Mouse (Mus musculus) retina, embryonic 14.5 days (tissue): Measurements from ENCODE around the gene Rpa2.
"Not testable (repeated sequence)": the region's sequence is repeated elsewhere in the genome, so short reads cannot be mapped to it uniquely, and the experiment has no call there.

Source experiments
- DNase-seq: peaks from one replicate; pipeline ENCODE4 v3.0.0-alpha.2; 2015; ENCODE audit warnings: low spot score

Rpa2 gene

DNA sequence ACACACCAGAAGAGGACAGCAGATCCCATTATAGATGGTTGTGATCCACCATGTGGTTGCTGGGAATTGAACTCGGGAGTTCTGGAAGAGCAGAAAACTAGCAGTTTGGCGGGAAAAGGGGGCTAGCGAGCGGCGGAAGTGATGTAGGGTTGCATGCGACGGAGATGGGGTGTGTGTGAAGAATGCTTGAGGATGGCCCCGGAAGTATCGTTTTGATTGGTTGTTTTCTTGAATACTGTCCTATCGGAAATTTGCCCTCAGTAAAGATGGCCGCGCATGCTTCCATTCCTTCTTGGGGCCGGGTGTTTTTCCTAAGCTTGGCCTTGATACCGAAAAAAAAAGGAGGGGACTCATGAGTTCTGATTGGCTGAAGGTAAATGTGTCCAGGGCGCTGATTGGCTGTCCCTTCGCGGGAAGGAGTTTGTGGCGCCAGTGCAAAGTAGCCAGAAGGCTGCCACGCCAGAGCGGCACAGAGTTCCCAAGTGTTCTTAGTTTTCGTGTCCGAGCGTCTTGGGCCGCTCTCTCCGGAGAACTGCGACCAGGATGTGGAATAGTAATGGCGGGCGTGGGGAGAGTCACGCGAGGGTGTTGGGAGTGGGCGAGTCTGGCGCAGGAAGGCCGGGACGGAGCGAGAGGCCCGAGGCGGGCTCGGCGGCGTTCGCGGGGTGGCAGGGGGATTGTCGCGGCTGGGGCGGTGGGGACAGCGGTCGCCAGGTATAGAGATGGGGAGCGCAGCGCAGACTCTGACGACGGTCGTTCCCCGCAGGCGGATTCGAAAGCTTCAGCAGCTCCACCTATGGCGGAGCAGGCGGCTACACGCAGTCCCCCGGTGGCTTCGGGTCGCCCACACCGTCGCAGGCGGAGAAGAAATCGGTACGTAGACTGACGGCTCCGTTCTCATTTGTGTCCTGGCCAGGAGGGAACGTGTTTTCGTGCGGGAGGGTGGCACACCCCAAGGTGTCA lies at the start of gene Rpa2:
Rpa2 (plus strand) TSS at position 419 of the 963 bp plus-strand sequence.
- peak; percentile 100 for DNase-seq

DNA sequence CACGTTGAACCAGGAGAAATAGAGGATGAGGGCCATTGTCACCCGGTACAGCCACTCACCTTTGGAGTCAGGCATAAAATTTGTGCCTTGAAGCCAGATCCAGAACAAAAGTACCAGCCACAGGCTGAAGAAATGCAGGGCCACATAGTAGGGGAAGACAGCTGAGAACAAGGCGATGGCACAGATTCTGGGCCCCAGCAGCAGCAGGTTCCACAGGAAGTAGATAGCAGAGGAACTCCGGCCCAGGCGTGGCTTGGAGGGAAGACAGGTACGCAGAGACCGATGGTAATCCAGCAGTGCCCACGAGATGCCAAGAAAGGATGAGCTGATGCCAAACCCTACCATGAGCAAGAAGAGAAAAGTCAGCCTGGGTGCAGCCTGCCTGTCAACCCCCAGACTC lies 39.9 kb upstream of the Rpa2 start:
- no peak for DNase-seq

- no peak for DNase-seq
Measured at GRCm38 (mm10) chr4:132731616-132732015, 36.5 kb upstream of the Rpa2 start.

- peak; percentile 89 for DNase-seq
Measured at GRCm38 (mm10) chr4:132732148-132732684, 35.9 kb upstream of the Rpa2 start, which contains the start of gene Xkr8. Gene Xkr8 (minus strand): TSS chr4:132732546.

- DNase-seq, result no peak
Measured at GRCm38 (mm10) chr4:132733071-132733770, 34.9 kb upstream of the Rpa2 start.

DNA sequence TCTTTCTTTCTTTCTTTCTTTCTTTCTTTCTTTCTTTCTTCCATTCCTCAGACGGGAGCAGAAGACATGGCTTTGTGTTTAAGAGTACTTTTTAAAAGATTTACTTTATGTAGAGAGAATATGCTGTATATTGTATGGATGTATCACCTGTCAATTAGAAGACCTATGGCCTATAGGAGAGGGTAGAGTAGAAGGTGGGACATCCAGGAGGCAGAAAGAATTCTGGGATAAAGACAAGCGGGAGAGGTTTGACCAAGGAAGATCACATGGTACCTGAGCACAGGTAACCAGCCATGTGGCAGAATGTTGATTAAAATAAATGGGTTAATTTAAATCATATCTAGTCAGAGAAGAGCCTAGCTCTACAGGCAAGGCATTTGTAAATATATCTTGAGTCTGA lies 33.4 kb upstream of the Rpa2 start:
- DNase-seq, result no peak

- no peak for DNase-seq
Measured at GRCm38 (mm10) chr4:132735389-132735788, 32.7 kb upstream of the Rpa2 start.

GRCm38 (mm10) chr4:132735894-132736293 lies 32.2 kb upstream of the Rpa2 start:
- DNase-seq, result no peak

GRCm38 (mm10) chr4:132737154-132737553 lies 31.0 kb upstream of the Rpa2 start:
- not testable (repeated sequence) for DNase-seq

DNA sequence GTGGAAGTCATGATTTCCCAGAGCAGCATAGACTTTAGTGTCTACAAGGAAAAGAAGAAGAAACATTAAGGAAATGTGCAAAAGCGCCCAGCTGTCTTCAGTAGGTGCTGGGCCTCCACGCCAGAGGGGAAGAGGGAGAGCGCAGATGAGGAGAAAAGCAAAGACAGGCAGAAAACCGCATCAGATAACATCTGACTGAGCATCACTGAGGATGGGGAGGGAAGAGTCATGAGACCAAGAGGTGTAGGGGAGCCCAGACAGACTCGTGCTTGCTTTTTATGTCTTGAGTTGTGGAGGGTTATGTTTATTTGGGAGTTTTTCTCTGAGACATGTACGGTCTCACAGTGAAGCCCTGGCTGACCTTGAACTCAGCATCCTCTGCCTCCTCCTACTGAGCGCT lies 26.6 kb upstream of the Rpa2 start:
- no peak for DNase-seq

DNA sequence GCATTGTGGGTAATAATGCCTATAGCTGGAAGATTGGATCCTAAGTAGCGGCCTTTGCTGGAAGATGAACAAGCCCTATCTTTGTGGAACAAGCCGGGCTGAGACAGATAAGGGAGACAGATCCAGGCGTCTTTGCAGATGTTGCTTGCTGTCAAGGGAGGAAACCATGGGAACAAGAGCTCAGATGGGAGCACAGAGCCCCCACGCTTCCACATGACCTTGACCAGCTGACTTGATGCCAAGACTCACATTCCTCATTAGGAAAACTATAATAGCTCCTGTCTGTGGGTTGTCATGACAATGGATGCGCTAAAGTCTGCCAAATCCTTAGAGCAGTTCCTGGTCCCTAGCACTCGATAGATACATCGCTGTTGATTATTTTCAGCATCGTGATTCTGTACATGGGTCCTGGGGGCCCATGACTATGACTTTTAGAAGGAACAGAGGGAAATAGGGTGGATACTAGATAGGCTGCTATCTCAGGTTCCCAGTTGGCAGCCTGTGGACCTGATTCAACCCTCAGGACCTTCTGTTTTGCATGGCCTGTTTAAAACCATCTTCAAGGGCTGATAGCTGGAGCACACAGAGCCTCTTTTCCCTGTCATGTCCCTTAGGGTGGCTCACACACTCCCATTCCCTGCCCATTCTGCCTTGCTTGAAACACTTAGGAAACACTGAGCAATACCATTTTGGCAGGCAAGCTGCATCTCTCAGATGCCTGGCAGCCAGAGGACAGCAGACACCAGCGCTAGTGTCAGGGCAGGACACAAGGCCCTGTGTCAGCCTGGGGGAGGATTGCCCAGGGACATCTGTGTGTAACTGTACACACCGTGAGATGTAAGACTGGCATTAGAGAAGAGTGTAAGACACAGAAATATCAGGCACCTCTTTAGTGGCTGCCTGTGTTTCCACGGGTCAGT lies 23.9 kb upstream of the Rpa2 start:
- DNase-seq, result no peak

DNA sequence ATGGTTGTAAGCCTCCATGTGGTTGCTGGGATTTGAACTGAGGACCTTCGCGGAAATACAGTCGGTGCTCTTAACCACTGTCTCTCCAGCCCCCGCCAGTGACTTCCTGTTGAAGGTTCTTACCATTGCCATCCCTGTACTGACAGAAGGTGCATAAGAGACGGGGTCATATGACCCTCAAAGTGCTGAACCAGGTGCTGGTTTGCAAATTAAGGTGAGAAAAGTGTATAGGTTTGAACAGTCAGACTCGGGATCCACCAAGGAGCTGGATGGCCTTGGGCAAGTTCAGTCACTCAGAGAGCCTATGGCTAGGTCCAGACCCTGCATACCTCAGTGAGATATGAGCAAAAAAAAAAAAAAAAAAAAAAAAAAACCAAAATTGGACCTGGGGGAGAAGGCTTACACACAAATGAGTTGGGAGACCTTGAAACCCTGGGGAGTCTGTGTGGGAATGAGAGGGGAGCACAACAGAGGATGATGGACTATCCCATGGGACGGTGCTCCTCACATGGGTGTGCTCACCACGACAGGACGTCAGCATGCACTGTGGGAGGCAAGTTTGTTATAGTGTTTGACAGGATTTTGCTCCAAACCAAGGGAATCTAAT lies 21.1 kb upstream of the Rpa2 start:
- DNase-seq, result no peak

DNA sequence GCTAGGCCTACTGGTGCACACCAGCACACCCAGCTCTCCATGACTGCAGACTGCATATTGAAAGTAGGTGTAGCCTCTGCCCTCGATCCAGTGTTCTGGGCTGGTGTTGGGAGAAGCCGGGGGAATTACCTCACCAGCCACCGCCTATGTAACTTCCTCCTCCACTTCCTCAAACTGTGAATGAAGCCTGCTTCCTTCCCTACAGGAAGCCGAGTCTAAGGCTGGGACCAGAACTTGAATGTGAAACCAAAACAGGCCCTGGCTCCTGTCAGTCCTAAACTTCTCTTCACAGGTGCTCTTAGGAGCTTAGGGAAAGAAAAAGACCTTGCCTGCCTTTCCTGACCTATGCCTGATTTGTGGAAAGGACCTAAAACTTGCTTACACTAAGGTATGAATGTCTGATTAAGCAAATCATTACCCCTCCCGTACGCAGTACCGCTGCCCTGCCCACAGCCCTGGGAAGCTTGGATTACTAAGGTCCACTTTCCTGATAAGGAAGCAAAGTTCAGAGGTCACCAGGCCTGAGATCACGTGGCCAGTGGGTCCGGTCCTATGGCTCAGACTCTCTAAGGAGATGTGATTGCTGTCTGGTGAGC lies 20.4 kb upstream of the Rpa2 start:
- DNase-seq, result no peak

DNA sequence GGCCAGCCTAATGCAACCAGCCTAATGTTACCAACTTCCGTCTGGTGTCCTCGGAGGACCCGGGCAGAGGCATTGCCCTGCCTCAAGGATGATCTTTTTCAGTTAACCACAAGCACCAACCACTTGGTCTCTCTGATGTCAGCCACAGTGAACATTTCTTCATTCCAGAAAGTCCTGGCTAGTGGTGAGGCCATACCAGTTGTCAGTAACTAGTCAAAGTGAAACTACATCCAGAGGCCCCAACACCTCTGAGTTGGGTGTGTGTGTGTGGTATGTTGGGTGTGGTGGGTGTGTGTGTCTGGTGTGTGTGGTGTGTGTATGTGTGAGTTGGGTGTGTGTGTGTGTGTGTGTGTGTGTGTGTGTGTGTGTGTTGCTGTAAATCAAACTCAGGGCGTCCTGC lies 19.4 kb upstream of the Rpa2 start:
- no peak for DNase-seq

- DNase-seq, result no peak
Measured at GRCm38 (mm10) chr4:132749258-132749982, 18.7 kb upstream of the Rpa2 start.

DNA sequence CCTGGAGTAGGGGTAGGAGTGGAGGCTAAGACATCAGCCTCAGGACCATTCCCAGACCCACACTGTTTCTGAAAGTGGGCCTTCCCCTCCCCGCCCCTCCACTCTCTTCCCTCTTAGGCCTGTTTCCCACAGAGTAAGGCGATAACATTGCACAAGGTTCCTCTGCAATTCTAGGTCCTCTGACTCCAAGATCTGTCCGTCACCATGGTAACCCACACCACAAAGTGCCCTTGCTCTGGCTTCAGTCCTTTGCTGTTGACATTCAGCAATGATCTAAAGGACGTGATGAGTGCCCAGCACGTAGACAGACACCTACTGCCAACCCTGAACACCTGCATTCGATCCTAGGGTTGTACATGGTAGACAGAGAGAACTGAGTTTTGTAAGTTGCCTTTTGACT lies 15.1 kb upstream of the Rpa2 start:
- DNase-seq, result no peak

- DNase-seq, result peak; percentile 77
Measured at GRCm38 (mm10) chr4:132756974-132757373, 11.2 kb upstream of the Rpa2 start, which contains the start of gene Smpdl3b. Gene Smpdl3b (minus strand): TSS chr4:132757252.

DNA sequence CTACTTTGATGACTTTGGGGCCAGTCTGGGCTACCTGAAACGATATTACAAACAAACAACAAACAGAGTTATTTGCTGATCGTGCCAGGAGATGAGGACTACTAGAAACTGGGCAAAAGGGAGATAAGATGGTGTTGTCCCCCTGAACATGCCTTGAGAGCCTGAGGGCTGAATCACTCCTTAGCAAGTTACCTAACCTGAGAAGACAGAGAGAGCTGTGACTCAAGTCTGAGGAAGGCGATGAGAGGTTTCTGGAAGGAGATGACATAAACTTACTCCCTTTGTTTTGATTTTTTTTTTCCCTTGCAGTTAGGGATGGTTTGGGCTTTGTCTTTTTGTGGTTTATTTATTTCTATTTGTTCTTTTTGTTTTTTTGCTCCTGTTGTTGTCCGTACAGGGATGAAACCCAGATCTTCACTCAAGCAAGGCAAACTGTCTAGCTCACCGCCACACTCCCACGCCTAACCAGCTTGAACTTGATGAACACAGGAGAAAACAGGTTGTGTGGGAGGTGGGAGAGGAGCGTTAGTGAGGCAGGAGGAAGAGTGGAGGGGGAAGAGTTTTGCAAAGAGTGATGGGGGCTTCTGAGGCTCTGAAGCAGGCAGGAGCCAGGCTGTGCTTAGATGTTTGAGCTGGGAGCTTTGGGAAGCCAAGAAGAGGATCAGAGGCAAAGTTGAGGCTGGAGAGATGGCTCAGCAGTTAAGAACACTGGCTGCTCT lies 10.3 kb upstream of the Rpa2 start:
- DNase-seq, result no peak

- DNase-seq, result no peak
Measured at GRCm38 (mm10) chr4:132760296-132760695, 7.8 kb upstream of the Rpa2 start.
